ENCODE assay signal across 8 mouse cellular contexts in genomic region chr9:106337620-106338019, GRCm38 (mm10). TPM values are rescaled to one million over a fixed set of nuclear protein-coding genes. Genes with fewer than 3 reads are reported as not detected.
DNase-seq lines count a peak whose midpoint lies in the region; ATAC-seq lines count a peak whose summit lies in the region.

No protein-coding gene starts in this region.

- ATAC-seq in heart, embryonic 15.5 days (replicated peaks; ENCODE audit: insufficient number of reproducible peaks, insufficient read depth, low FRiP score, low read depth): no peak
- no peak for ATAC-seq in forebrain, embryonic 12.5 days (ENCODE audit: low FRiP score)
- ATAC-seq in limb, embryonic 12.5 days (ENCODE audit: insufficient number of reproducible peaks, insufficient read depth, low FRiP score, low TSS enrichment, low read depth): peak; percentile 44; the same call in 1 of the 2 replicates
- ATAC-seq in megakaryocyte progenitor cell, adult 5-6 weeks (replicated peaks; ENCODE audit: poor library complexity): no peak
- ATAC-seq in liver, embryonic 12.5 days: no peak

- H3K27ac ChIP-seq in heart, embryonic 15.5 days: peak overlapping the region; percentile 46
- peak overlapping the region; percentile 88 for H3K27ac ChIP-seq in forebrain, embryonic 12.5 days
- H3K27ac ChIP-seq in limb, embryonic 12.5 days: peak overlapping the region; percentile 97
- no peak overlapping the region for H3K27ac ChIP-seq in liver, embryonic 12.5 days

- 50% methylated on average over 9 of the region's 9 CpGs for WGBS in heart, embryonic 15.5 days
- 79% methylated on average over 9 of the region's 9 CpGs for WGBS in forebrain, embryonic 12.5 days
- 52% methylated on average over 9 of the region's 9 CpGs for WGBS in limb, embryonic 12.5 days
- WGBS in liver, embryonic 12.5 days (ENCODE audit: insufficient replicate concordance): 80% methylated on average over 9 of the region's 9 CpGs

- no peaks in the 10 kb centered on the region for H3K27me3 ChIP-seq in heart, embryonic 15.5 days
- no peaks in the 10 kb centered on the region; the same call in 1 of the 2 replicates for H3K27me3 ChIP-seq in forebrain, embryonic 12.5 days
- H3K27me3 ChIP-seq in limb, embryonic 12.5 days: no peaks in the 10 kb centered on the region
- H3K27me3 ChIP-seq in liver, embryonic 12.5 days (replicated peaks): no peaks in the 10 kb centered on the region

- H3K36me3 ChIP-seq in heart, embryonic 15.5 days: no peaks in the 10 kb centered on the region
- H3K36me3 ChIP-seq in forebrain, embryonic 12.5 days (replicated peaks): no peaks in the 10 kb centered on the region
- H3K36me3 ChIP-seq in limb, embryonic 12.5 days: no peaks in the 10 kb centered on the region
- no peaks in the 10 kb centered on the region for H3K36me3 ChIP-seq in liver, embryonic 12.5 days

- DNase-seq in heart, postnatal 4 days: no peak
- peak; percentile 84 for DNase-seq in brain, adult 2 months (ENCODE audit: low read depth, low spot score)
- no peak for DNase-seq in thymus, postnatal 10 days (ENCODE audit: low spot score in 2 of 2)

- no peak overlapping the region for H3K4me3 ChIP-seq in heart, embryonic 15.5 days
- no peak overlapping the region for H3K4me3 ChIP-seq in forebrain, embryonic 12.5 days (replicated peaks)
- no peak overlapping the region for H3K4me3 ChIP-seq in limb, embryonic 12.5 days (replicated peaks)
- no peak overlapping the region for H3K4me3 ChIP-seq in liver, embryonic 12.5 days

- H3K4me2 ChIP-seq in heart, embryonic 15.5 days: no peak overlapping the region
- H3K4me2 ChIP-seq in forebrain, embryonic 12.5 days: no peak overlapping the region
- no peak overlapping the region for H3K4me2 ChIP-seq in limb, embryonic 12.5 days
- no peak overlapping the region for H3K4me2 ChIP-seq in liver, embryonic 12.5 days

- peaks cover 37% of the 10 kb centered on the region for H3K4me1 ChIP-seq in heart, embryonic 15.5 days (replicated peaks)
- H3K4me1 ChIP-seq in forebrain, embryonic 12.5 days: peaks cover 51% of the 10 kb centered on the region
- peaks cover 61% of the 10 kb centered on the region for H3K4me1 ChIP-seq in limb, embryonic 12.5 days (replicated peaks)
- peaks cover 6% of the 10 kb centered on the region; the same call in 1 of the 2 replicates for H3K4me1 ChIP-seq in liver, embryonic 12.5 days

- no peak overlapping the region for H3K9ac ChIP-seq in heart, embryonic 15.5 days
- H3K9ac ChIP-seq in forebrain, embryonic 12.5 days: no peak overlapping the region
- no peak overlapping the region for H3K9ac ChIP-seq in limb, embryonic 12.5 days (replicated peaks)
- H3K9ac ChIP-seq in liver, embryonic 12.5 days: no peak overlapping the region

- H3K9me3 ChIP-seq in heart, embryonic 15.5 days (replicated peaks): no peaks in the 10 kb centered on the region
- no peaks in the 10 kb centered on the region for H3K9me3 ChIP-seq in forebrain, embryonic 12.5 days
- no peaks in the 10 kb centered on the region for H3K9me3 ChIP-seq in limb, embryonic 12.5 days
- H3K9me3 ChIP-seq in liver, embryonic 12.5 days (replicated peaks): no peaks in the 10 kb centered on the region

RNA-seq across cellular contexts. Expression of gene Dusp7, which starts 30.8 kb away (rescaled TPM):
- polyA plus RNA-seq in heart, embryonic 15.5 days (2015; fragmentation: Nextera tagmentation; extraction: Ambion mirVana): 8.9 and 13.8 TPM in 2 replicates
- 10 to 100 TPM; 26.2 to 33.5 TPM for total RNA-seq in heart, postnatal 4 days (2021)
- polyA plus RNA-seq in forebrain, embryonic 12.5 days (2016; fragmentation: Nextera tagmentation; extraction: Ambion mirVana): 12.1 and 16.3 TPM in 2 replicates
- 53.7 and 58.9 TPM in 2 replicates for polyA plus RNA-seq in limb, embryonic 12.5 days (2016; fragmentation: Nextera tagmentation; extraction: Ambion mirVana)
- total RNA-seq in megakaryocyte progenitor cell, adult 5-6 weeks (2015): 31.6 and 41.9 TPM in 2 replicates
- 10.8 and 15.0 TPM in 2 replicates for total RNA-seq in megakaryocyte progenitor cell, adult 5-6 weeks (2017)
- 10.4 and 10.5 TPM in 2 replicates for polyA plus RNA-seq in liver, embryonic 12.5 days (2016; fragmentation: Nextera tagmentation; extraction: Ambion mirVana)

RNA-seq across cellular contexts. Expression of gene Poc1a, which starts 56.8 kb away (rescaled TPM):
- 23.7 and 26.8 TPM in 2 replicates for polyA plus RNA-seq in heart, embryonic 15.5 days (2015; fragmentation: Nextera tagmentation; extraction: Ambion mirVana)
- total RNA-seq in heart, postnatal 4 days (2021): 10 to 100 TPM; 17.0 to 19.3 TPM
- polyA plus RNA-seq in forebrain, embryonic 12.5 days (2016; fragmentation: Nextera tagmentation; extraction: Ambion mirVana): 23.4 and 23.8 TPM in 2 replicates
- polyA plus RNA-seq in limb, embryonic 12.5 days (2016; fragmentation: Nextera tagmentation; extraction: Ambion mirVana): 30.3 and 31.5 TPM in 2 replicates
- 38.9 and 50.1 TPM in 2 replicates for total RNA-seq in megakaryocyte progenitor cell, adult 5-6 weeks (2015)
- total RNA-seq in megakaryocyte progenitor cell, adult 5-6 weeks (2017): 33.2 and 43.8 TPM in 2 replicates
- 28.8 and 29.0 TPM in 2 replicates for polyA plus RNA-seq in liver, embryonic 12.5 days (2016; fragmentation: Nextera tagmentation; extraction: Ambion mirVana)
